Mouse (Mus musculus) limb, embryonic 15.5 days (tissue): ENCODE data around the gene Lrrc38. TPM values are rescaled to one million over a fixed set of nuclear protein-coding genes. Genes with fewer than 3 reads are reported as not detected.
A peak's percentile ranks its signal among the peaks of the same experiment; 100 is the strongest.

ENCODE experiments used
- ATAC-seq: fragments of 200-750 bp; cut with Nextera tagmentation; 2 replicates; pipeline ENCODE4 v1.8.0; 2017; ENCODE audit warnings: low read depth, moderate TSS enrichment; ENCODE audit not compliant: insufficient number of reproducible peaks, low FRiP score, low TSS enrichment
- H3K27ac ChIP-seq: fragments of 300-500 bp; sonication (generic); 2 replicates; pipeline ENCODE4 v1.5.1; 2015; ENCODE audit warnings: moderate library complexity, mild to moderate bottlenecking, inconsistent platforms
- H3K27me3 ChIP-seq: fragments of 300-500 bp; sonication (generic); 2 replicates; pipeline ENCODE4 v1.6.1; 2015; ENCODE audit warnings: inconsistent platforms
- H3K36me3 ChIP-seq: fragments of 300-500 bp; sonication (generic); 2 replicates; pipeline ENCODE4 v1.6.1; 2015; ENCODE audit warnings: inconsistent platforms
- H3K4me1 ChIP-seq: fragments of 300-500 bp; sonication (generic); 2 replicates; pipeline ENCODE4 v1.6.1; 2015; ENCODE audit warnings: inconsistent platforms
- H3K4me2 ChIP-seq: fragments of 300-500 bp; sonication (generic); 2 replicates; pipeline ENCODE4 v1.6.1; 2015; ENCODE audit warnings: mild to moderate bottlenecking, inconsistent platforms
- H3K4me3 ChIP-seq: fragments of 300-500 bp; sonication (generic); 2 replicates; pipeline ENCODE4 v1.5.1; 2015; ENCODE audit warnings: mild to moderate bottlenecking, inconsistent platforms
- H3K9ac ChIP-seq: fragments of 300-500 bp; sonication (generic); 2 replicates; pipeline ENCODE4 v1.6.1; 2015; ENCODE audit warnings: inconsistent platforms
- H3K9me3 ChIP-seq: fragments of 300-500 bp; sonication (generic); 2 replicates; pipeline ENCODE4 v1.6.1; 2016; ENCODE audit warnings: inconsistent platforms
- WGBS: fragments of 180-500 bp; shearing (Covaris S2); methylation state at CpG from one replicate; pipeline ENCODE4 v1.1.7; 2015; 5-methylcytosine and 5-hydroxymethylcytosine counted together
- polyA plus RNA-seq: library from polyadenylated mRNA; unstranded; fragments of >200 nt; fragmentation: Nextera tagmentation; extraction: Ambion mirVana; gene quantifications from 2 replicates; pipeline ENCODE4 v1.2.1, GENCODE M21; 2015

Lrrc38 gene
- 0.99 and 1.9 TPM in 2 replicates for polyA plus RNA-seq

DNA sequence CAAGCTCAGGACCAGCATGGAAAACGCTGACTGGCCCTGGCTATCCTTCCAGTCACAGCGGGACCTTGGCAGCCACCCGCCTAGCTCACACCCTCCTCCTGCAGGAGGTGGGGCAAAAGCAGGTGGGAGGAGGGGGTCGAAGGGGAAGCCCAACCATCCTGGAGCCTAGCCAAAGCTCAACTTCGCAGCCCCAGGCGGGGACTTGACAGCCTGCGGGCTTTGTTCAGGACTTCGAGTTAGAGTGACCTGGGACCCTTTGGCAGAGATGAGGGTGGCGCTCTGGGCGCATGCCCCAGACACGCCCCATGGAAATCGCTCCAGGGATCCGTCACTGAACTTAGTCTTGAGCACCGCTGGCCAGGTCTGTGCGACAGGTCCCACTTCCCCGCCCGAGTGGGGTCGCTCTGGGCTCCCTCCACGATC lies at the start of gene Lrrc38:
Gene Lrrc38 (plus strand): TSS at position 274 of the 423 bp plus-strand sequence.
- peak within 1 kb of the TSS; percentile 11; the same call in 1 of the 2 replicates for H3K9ac ChIP-seq
- H3K4me3 ChIP-seq = peak within 1 kb of the TSS; percentile 49
- WGBS = under 1% methylated on average over 19 of the region's 19 CpGs
- H3K27me3 ChIP-seq = peaks cover 52% of the 10 kb centered on the region
- ATAC-seq = no peak
- no peak within 1 kb of the TSS; the same call in 1 of the 2 replicates for H3K27ac ChIP-seq
- H3K4me2 ChIP-seq = peak within 1 kb of the TSS; percentile 99
- H3K9me3 ChIP-seq = no peaks in the 10 kb centered on the region
- H3K4me1 ChIP-seq = peaks cover 21% of the 10 kb centered on the region
- H3K36me3 ChIP-seq = no peaks in the 10 kb centered on the region

DNA sequence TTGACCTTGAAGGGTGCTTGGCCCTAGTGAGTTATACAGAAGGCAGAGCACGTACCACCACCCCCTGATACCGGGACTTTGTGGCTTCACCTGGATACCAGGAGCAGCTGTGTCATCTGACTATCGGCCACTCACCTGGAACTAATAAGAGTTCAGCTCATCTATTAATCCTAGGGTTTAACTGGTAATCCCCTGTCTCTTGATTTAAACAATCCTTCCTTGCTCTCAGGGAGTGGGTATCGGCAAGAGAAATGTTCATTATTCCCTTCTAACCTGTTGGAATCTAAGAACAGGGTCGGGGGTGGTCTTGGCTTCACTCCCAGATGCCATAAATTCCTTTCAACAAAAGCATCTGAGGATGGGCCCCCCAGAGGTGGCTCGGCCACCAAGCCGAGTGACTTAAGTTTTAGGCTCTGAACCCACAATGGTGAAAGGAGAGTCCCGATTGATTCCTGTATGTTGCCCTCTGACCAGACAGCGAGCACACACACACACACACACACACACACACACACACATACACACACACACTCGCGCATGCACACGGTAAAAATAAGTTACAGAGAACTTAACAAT lies 49.4 kb upstream of the Lrrc38 start:
- no peak overlapping the region for H3K9ac ChIP-seq
- 7% methylated on average over 12 of the region's 12 CpGs for WGBS

DNA sequence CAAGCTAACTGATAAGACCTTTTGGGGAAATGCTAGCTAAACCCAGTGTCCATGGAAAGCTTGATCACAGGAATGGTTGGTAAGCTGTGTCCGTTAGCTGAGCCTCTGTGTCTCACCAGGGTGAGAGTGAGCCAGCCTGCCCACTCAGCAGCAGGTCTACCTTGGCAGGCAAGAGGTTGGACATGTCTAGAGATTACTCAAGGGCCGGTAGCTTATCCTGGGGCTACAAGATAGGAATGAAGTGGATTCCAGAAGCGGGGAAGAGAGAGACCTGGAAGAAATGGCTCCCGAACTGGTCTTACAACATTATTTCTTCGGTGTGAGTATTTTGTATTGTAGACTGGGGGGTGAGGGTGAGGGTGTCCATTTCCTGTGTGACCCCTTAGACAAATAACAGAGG lies 48.5 kb upstream of the Lrrc38 start:
- no peaks in the 10 kb centered on the region for H3K36me3 ChIP-seq
- no peaks in the 10 kb centered on the region for H3K9me3 ChIP-seq
- no peak overlapping the region for H3K4me3 ChIP-seq
- no peak overlapping the region for H3K27ac ChIP-seq
- no peak for ATAC-seq
- H3K27me3 ChIP-seq = 0 out of 2 replicates have a peak, but pooled peaks cover 2% of the 10 kb centered on the region
- H3K9ac ChIP-seq = no peak overlapping the region
- H3K4me1 ChIP-seq = peaks cover 36% of the 10 kb centered on the region
- WGBS = 63% methylated on average over 5 of the region's 5 CpGs
- H3K4me2 ChIP-seq = no peak overlapping the region

More for the DNA sequence above, 49.4 kb upstream of the Lrrc38 start:
- Histone ChIP-seq H3K27me3 (0 out of 2 replicates have a peak, but pooled peaks cover 2% of the 10 kb centered on the region), H3K4me3 (peak overlapping the region; percentile 45), H3K36me3 (no peaks in the 10 kb centered on the region), H3K4me2 (peak overlapping the region; percentile 65), H3K9me3 (no peaks in the 10 kb centered on the region), H3K4me1 (peaks cover 44% of the 10 kb centered on the region), H3K27ac (no peak overlapping the region)
- no peak for ATAC-seq

DNA sequence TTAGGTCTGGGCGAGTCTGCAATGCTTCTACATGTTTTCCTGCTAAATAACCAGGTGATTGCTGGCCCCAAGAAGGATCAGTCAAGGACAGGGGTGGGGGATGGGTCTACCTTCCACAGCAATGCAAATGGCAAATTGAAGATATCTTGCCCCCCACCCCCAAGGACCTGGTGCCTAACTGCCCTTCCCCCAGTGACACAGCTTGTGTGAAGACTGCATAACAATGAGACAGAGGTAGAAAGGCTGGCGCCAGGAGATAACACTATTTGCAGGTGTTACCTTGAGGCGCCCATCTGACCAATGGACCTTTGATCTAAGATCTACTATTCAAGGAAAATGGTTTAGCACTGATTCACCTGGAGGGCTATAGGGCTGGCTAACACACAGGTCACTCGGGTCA lies 47.7 kb upstream of the Lrrc38 start:
- Histone ChIP-seq H3K27me3 (0 out of 2 replicates have a peak, but pooled peaks cover 2% of the 10 kb centered on the region), H3K4me2 (no peak overlapping the region), H3K9ac (no peak overlapping the region), H3K36me3 (no peaks in the 10 kb centered on the region), H3K4me3 (no peak overlapping the region), H3K4me1 (peaks cover 30% of the 10 kb centered on the region), H3K9me3 (no peaks in the 10 kb centered on the region), H3K27ac (no peak overlapping the region)
- ATAC-seq = no peak
- WGBS = 64% methylated on average over 4 of the region's 4 CpGs

DNA sequence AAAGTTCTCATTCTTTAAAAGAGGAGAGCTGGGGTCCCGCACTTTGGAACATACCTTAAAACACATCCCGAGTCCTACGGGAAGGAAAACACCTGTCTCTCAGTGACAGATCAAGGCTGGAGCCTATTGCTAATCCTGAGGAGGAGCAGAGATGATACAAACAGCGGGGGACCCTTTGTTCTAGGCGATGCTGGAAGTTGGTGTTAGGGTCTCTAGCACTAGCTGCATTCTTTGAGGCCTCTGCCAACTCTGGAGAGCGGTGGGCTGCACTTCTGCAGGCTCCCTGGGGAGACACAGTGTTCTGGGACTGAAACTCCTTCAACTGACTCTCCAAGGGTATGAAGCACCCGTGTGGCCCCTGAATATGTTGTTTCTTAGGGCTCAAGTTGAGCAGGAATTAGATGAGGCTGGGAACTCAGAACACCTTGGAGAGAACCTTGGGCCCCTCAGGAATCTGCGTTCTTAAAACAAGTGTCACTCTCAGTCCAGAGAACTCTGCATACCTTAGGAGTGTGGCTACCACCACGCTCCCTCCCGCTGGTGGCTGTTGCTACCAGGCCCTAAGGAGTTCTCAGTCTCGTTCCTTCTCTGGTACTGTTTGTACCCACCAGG lies 47.2 kb upstream of the Lrrc38 start:
- H3K4me2 ChIP-seq = no peak overlapping the region
- no peak overlapping the region for H3K9ac ChIP-seq
- no peak for ATAC-seq
- no peaks in the 10 kb centered on the region for H3K36me3 ChIP-seq
- 0 out of 2 replicates have a peak, but pooled peaks cover 2% of the 10 kb centered on the region for H3K27me3 ChIP-seq
- WGBS = 54% methylated on average over 11 of the region's 11 CpGs
- H3K4me1 ChIP-seq = peaks cover 25% of the 10 kb centered on the region
- H3K4me3 ChIP-seq = no peak overlapping the region
- no peak overlapping the region for H3K27ac ChIP-seq
- H3K9me3 ChIP-seq = no peaks in the 10 kb centered on the region

DNA sequence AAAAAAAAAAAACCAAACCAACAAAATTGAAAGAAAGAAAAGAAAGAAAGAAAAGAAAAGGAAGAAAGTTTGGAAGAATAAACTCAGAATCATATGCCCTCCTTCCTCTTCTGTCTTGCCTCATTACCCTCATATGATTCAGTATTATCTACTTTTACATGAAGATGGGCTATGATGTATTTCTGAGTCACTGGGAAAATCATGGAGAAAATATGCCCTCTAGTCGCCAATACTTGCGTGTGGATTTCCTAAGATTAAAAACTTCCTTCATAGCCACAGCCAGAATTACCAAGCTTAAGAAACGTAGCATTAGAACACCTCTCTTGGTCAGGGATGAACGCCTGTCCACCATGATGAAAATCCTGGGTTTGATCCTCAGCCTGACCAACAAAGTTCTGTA lies 44.5 kb upstream of the Lrrc38 start:
- WGBS = 87% methylated on average over 4 of the region's 4 CpGs
- ATAC-seq = no peak
- H3K36me3 ChIP-seq = no peaks in the 10 kb centered on the region
- H3K27ac ChIP-seq = no peak overlapping the region
- H3K9me3 ChIP-seq = no peaks in the 10 kb centered on the region
- no peak overlapping the region for H3K9ac ChIP-seq
- H3K27me3 ChIP-seq = 0 out of 2 replicates have a peak, but pooled peaks cover 2% of the 10 kb centered on the region
- peaks cover 6% of the 10 kb centered on the region for H3K4me1 ChIP-seq
- H3K4me2 ChIP-seq = no peak overlapping the region
- no peak overlapping the region for H3K4me3 ChIP-seq

DNA sequence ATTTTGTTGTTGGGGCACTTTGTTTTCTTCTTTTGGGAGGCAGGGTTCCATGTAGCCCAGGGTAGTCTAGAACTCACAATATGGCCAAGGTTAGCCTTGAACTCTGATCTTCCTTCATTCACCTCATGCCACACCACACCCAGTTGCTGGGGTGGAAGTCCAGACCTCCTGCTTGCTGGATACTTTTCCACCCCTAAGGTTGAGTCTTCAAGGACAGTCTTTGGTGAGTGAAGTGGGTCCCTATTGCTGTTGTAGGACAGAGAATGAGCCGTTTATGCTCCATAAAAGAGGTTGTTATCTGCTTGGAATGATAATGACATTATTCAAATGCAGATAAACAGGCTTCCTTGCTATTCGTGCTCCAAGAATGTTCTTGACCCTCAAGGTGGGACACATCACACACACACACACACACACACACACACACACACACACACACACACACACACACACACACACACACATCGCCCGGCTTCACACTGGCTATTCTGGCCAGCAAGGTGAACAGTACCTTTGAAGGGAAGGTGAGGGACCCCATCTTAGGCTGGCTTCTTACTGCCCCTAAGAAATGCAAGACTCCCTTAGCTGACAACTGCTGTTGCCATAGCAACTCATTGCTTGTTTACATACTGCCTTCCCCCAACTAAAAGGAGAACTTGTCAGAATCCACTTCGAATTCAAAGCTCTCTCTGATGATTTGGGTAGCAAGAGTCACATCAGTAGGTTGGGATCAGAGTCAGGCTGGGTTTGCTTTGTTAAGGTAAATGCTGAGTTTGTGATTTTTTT lies 43.4 kb upstream of the Lrrc38 start:
- no peak overlapping the region for H3K4me2 ChIP-seq
- H3K27me3 ChIP-seq = no peaks in the 10 kb centered on the region
- no peak for ATAC-seq
- H3K27ac ChIP-seq = no peak overlapping the region
- H3K4me1 ChIP-seq = no peaks in the 10 kb centered on the region
- H3K9ac ChIP-seq = no peak overlapping the region
- no peak overlapping the region for H3K4me3 ChIP-seq
- H3K9me3 ChIP-seq = no peaks in the 10 kb centered on the region
- WGBS = 67% methylated on average over 5 of the region's 5 CpGs
- no peaks in the 10 kb centered on the region for H3K36me3 ChIP-seq

DNA sequence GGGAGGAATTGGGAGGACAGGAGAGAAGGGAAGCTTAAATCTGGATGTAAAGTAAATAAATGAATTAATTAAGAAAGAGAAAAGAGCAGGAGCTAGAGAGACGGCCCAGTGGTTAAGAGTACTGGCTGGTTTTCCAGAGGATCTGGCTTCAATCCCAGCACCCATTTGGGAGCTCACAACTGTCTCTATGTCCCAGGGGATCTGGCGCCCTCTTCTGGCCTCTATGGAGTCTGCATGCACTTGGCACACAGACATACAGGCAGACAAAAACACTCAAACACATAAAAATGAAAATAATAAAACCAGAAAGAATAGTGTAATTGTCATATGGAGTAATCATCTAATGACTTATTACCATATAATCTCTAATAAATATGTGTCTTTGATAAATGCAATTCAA lies 38.2 kb upstream of the Lrrc38 start:
- H3K9ac ChIP-seq = no peak overlapping the region
- WGBS = 45% methylated on average over 2 of the region's 2 CpGs
- no peak for ATAC-seq
- no peaks in the 10 kb centered on the region for H3K27me3 ChIP-seq
- H3K4me1 ChIP-seq = no peaks in the 10 kb centered on the region
- H3K27ac ChIP-seq = no peak overlapping the region
- H3K36me3 ChIP-seq = no peaks in the 10 kb centered on the region
- H3K4me3 ChIP-seq = no peak overlapping the region
- no peaks in the 10 kb centered on the region for H3K9me3 ChIP-seq
- H3K4me2 ChIP-seq = no peak overlapping the region

DNA sequence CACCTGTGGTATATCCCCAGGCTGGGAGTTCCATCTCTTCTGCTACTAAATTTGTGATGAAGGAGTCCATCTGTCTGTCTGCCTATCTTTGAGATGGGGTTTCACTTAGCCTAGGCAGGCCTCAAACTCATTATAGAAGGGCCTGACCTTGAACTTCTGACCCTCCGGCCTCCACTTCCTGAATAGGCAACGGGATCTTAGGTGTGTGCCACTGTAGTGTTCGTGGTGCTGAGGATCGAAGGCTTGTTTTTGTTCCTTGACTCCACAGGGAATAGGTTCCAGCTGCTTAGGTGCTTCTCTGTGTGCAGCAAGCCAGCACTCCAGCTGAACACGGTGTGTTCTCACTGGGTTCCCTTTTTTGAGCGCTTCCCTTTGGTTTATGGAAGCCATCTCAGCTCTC lies 36.3 kb upstream of the Lrrc38 start:
- no peaks in the 10 kb centered on the region for H3K9me3 ChIP-seq
- 74% methylated on average over 6 of the region's 6 CpGs for WGBS
- no peak overlapping the region for H3K4me2 ChIP-seq
- H3K4me3 ChIP-seq = no peak overlapping the region
- no peaks in the 10 kb centered on the region for H3K4me1 ChIP-seq
- no peaks in the 10 kb centered on the region for H3K27me3 ChIP-seq
- ATAC-seq = no peak
- H3K36me3 ChIP-seq = no peaks in the 10 kb centered on the region
- H3K9ac ChIP-seq = no peak overlapping the region
- H3K27ac ChIP-seq = no peak overlapping the region

DNA sequence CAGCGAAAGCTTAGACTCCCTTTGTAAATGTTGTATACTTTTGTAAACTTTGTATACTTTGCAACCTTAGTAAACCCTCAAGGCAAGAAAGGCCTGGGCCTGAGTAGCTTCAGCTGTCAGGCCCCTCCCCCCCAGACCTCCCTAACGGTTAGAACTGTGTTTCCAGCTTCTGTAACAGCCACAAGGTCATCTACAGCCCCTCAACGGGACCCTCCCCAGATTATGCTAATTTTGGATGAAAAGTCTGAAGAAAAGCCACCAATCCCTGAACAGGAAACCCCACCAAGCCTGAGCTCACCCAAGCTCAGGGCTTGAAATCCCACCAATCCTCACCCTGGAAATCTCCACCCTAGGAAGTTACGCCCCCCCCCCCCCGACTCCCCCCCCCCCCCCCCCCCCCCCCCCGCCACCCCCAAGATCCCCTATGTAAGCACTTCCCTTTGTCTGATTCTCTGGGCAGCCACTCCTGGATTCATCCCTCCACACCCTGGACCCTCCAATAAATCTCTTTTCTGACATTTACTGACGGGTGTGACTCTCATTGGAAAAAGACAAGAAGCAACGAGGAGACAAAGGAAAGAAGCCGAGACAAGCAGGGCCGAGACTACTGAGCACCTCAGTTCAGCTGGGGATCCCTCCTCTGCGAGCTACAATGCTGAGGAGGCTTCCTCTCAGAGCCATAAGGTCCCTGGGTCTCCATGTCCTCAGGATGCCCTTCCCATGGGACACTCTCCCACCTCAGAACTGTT lies 25.2 kb upstream of the Lrrc38 start:
- Histone ChIP-seq H3K27ac (no peak overlapping the region; the same call in 1 of the 2 replicates), H3K9ac (no peak overlapping the region), H3K27me3 (no peaks in the 10 kb centered on the region), H3K4me1 (peaks cover 9% of the 10 kb centered on the region), H3K4me3 (no peak overlapping the region), H3K4me2 (no peak overlapping the region), H3K36me3 (no peaks in the 10 kb centered on the region), H3K9me3 (no peaks in the 10 kb centered on the region)
- no peak for ATAC-seq
- 20% methylated on average over 8 of the region's 11 CpGs for WGBS

DNA sequence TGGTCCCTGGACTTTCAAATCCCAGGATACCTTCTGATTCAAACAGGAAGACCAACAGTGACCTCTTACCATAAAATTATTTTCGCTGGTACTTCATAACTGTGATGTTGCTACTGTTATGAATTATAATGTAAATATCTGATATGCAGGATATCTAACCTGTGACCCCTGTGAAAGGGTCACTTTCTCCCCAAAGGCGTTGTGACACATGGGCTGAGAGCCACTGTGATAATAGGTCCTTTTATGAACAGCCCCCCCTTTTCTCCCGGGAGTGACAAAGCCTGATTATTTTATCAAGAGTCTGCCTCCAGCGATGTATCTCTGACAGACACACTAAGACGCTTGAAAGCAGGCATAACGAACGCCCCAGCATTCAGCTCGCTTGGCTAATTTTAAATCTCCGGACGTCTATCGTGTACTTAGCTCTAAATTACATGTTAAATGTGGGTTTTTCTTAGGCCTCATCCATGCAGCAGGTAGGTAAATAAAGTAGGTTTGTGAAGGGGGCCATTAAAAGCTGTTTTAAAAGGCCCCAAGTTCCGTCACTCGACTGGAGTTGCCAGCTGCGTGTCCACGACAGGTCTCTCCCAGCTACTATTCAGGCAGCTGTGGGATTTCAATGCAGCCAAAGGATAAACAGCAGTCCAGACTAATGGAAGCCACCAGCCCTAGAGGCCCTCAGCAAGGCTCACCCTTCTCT lies 24.5 kb upstream of the Lrrc38 start:
- 19% methylated on average over 15 of the region's 15 CpGs for WGBS
- no peak for ATAC-seq
- Histone ChIP-seq H3K27me3 (no peaks in the 10 kb centered on the region), H3K4me1 (peaks cover 9% of the 10 kb centered on the region), H3K4me2 (peak overlapping the region; percentile 55), H3K9ac (no peak overlapping the region), H3K4me3 (peak overlapping the region; percentile 31), H3K36me3 (no peaks in the 10 kb centered on the region), H3K27ac (no peak overlapping the region; the same call in 1 of the 2 replicates), H3K9me3 (no peaks in the 10 kb centered on the region)
